Mouse (Mus musculus): Measurements from ENCODE around the gene Tet2.

GRCm38 (mm10) chr3:133530664-133531063 is 14.3 kb downstream of the Tet2 start:
- TF ChIP-seq CTCF (IDR thresholded peaks at IDR 0.05; ENCODE audit: low read depth, low read length) (no peak), POLR2A (IDR thresholded peaks at IDR 0.05; ENCODE audit: insufficient read depth, low read length) (no peak), EP300 (IDR thresholded peaks at IDR 0.05; ENCODE audit: insufficient read depth, low read depth, low read length) (no peak)
